Mouse (Mus musculus) kidney, embryonic 15.5 days (tissue): ENCODE data around the gene D3Ertd254e. TPM values are rescaled to one million over a fixed set of nuclear protein-coding genes. Genes with fewer than 3 reads are reported as not detected.

Experiments
- polyA plus RNA-seq: library from polyadenylated mRNA; unstranded; fragments of >200 nt; fragmentation: Nextera tagmentation; extraction: Ambion mirVana; gene quantifications from 2 replicates; pipeline ENCODE4 v1.2.1, GENCODE M21; 2015

D3Ertd254e gene
- polyA plus RNA-seq, 1 experiment from 2014 or later, result 7.6 TPM

Other genes starting within 250 kb of the D3Ertd254e start
- gene Dcun1d1, start 213.6 kb upstream of the D3Ertd254e start, polyA plus RNA-seq, result 93.1 and 95.5 TPM in 2 replicates
- gene Mccc1, start 150.3 kb upstream of the D3Ertd254e start, polyA plus RNA-seq, result 50.4 and 56.8 TPM in 2 replicates
- gene Ccdc144b, start 97.5 kb upstream of the D3Ertd254e start, polyA plus RNA-seq, result not detected in 2 replicates
- gene Acad9, start 85.0 kb upstream of the D3Ertd254e start, polyA plus RNA-seq, result 84.8 and 88.1 TPM in 2 replicates
- gene Qrfpr, start 71.3 kb downstream of the D3Ertd254e start, polyA plus RNA-seq, result not detected in 2 replicates